Mouse (Mus musculus): ENCODE data around the gene Gm11492. TPM values are rescaled to one million over a fixed set of nuclear protein-coding genes. Genes with fewer than 3 reads are reported as not detected.

Gm11492 gene
- total and polyA plus RNA-seq, 2 experiments from 2014 or later = not detected

DNA sequence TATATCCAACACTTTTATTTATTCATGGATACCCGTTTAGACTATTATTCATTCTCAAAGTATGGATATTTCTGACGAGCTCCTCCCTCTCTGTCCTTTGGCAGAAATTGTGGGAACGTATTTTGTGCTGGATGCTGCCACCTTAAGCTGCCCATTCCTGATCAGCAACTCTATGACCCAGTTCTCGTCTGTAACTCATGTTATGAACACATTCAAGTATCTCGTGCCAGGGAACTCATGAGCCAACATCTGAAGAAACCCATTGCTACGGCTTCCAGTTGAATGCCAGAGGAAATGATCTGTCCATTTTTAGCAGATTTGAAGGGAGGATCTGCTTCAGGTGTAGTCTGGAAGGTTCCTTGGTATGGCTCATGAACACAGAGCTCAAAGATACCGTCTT is 47.5 kb downstream of the Gm11492 start:
- no peaks in the 10 kb centered on the region for H3K27me3 ChIP-seq (ENCODE audit: insufficient read depth, low read length)
- WGBS = 93% methylated on average over 7 of the region's 7 CpGs
- no peaks in the 10 kb centered on the region for H3K4me1 ChIP-seq (ENCODE audit: insufficient read depth, low read length)
- no peak for TF ChIP-seq CTCF (IDR thresholded peaks at IDR 0.05)
- ATAC-seq (ENCODE audit: low FRiP score) (no peak), DNase-seq (ENCODE audit: low spot score) (no peak)
- no peak overlapping the region for H3K27ac ChIP-seq (ENCODE audit: low read depth, low read length)
- no peaks in the 10 kb centered on the region for H3K9me3 ChIP-seq (ENCODE audit: low read length)
- H3K36me3 ChIP-seq (ENCODE audit: insufficient read depth, low read length) = peaks cover 82% of the 10 kb centered on the region
- no peak overlapping the region for H3K4me3 ChIP-seq (ENCODE audit: low read depth, low read length)
- H3K4me2 ChIP-seq (ENCODE audit: low read depth, low read length, poor library complexity, severe bottlenecking) = no peak overlapping the region
- no peak overlapping the region for H3K9ac ChIP-seq (replicated peaks; ENCODE audit: low read length, poor library complexity, severe bottlenecking)

DNA sequence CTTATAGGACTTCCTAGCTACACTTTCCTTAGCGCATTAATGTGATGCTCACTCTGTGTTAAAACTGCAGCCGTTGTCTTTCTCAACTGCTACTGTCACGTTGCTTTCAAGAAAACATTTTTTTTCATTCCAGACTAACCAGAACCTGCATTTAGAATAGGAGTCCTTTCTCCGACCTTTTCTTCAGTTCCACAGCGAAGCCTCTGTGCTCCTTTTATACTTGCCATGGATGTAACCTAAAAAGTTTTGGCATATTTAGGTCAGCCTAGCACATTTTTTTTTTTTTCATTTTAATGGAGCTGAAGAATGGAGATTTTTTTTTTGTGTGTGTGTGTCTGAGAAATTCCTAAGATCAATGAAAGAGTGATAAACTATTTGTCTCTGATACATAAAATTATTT is 49.1 kb downstream of the Gm11492 start:
- H3K9me3 ChIP-seq (ENCODE audit: low read length) = no peaks in the 10 kb centered on the region
- no peak for DNase-seq (ENCODE audit: low spot score)
- no peak overlapping the region for H3K27ac ChIP-seq (ENCODE audit: low read depth, low read length)
- no peak overlapping the region for H3K4me2 ChIP-seq (ENCODE audit: low read depth, low read length, poor library complexity, severe bottlenecking)
- no peak overlapping the region for H3K9ac ChIP-seq (replicated peaks; ENCODE audit: low read length, poor library complexity, severe bottlenecking)
- 93% methylated on average over 5 of the region's 5 CpGs for WGBS
- H3K27me3 ChIP-seq (ENCODE audit: insufficient read depth, low read length) = no peaks in the 10 kb centered on the region
- ATAC-seq (ENCODE audit: low FRiP score) = no peak
- no peaks in the 10 kb centered on the region for H3K4me1 ChIP-seq (ENCODE audit: insufficient read depth, low read length)
- H3K36me3 ChIP-seq (ENCODE audit: insufficient read depth, low read length) = peaks cover 77% of the 10 kb centered on the region
- no peak overlapping the region for H3K4me3 ChIP-seq (ENCODE audit: low read depth, low read length)
- no peak for TF ChIP-seq CTCF (IDR thresholded peaks at IDR 0.05)

DNA sequence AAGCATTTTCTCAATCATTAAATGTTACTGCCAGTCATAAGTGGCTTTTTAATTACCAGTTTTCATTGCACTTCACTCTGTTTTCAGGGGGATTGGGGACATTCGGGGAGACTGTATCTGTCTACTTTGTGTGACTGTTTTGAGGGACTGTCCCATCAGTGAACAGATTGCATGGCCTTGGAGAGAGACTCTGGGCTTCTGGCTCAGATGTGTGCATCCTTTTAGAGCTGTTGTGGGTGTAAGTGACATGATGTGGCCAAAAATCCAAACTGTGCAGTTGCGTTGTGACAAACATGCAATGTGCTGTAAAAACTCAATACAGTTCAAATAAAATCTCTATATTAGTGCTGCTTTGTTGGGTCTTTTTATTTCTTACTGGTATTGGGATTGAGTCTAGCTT is 49.5 kb downstream of the Gm11492 start:
- Histone ChIP-seq H3K9ac (replicated peaks; ENCODE audit: low read length, poor library complexity, severe bottlenecking) (no peak overlapping the region), H3K4me1 (ENCODE audit: insufficient read depth, low read length) (no peaks in the 10 kb centered on the region), H3K27ac (ENCODE audit: low read depth, low read length) (no peak overlapping the region), H3K36me3 (ENCODE audit: insufficient read depth, low read length) (peaks cover 73% of the 10 kb centered on the region), H3K4me2 (ENCODE audit: low read depth, low read length, poor library complexity, severe bottlenecking) (no peak overlapping the region), H3K4me3 (ENCODE audit: low read depth, low read length) (no peak overlapping the region), H3K27me3 (ENCODE audit: insufficient read depth, low read length) (no peaks in the 10 kb centered on the region), H3K9me3 (ENCODE audit: low read length) (no peaks in the 10 kb centered on the region)
- ATAC-seq (ENCODE audit: low FRiP score) (no peak), DNase-seq (ENCODE audit: low spot score) (no peak)
- no peak for TF ChIP-seq CTCF (IDR thresholded peaks at IDR 0.05)
- 97% methylated on average over 2 of the region's 2 CpGs for WGBS

DNA sequence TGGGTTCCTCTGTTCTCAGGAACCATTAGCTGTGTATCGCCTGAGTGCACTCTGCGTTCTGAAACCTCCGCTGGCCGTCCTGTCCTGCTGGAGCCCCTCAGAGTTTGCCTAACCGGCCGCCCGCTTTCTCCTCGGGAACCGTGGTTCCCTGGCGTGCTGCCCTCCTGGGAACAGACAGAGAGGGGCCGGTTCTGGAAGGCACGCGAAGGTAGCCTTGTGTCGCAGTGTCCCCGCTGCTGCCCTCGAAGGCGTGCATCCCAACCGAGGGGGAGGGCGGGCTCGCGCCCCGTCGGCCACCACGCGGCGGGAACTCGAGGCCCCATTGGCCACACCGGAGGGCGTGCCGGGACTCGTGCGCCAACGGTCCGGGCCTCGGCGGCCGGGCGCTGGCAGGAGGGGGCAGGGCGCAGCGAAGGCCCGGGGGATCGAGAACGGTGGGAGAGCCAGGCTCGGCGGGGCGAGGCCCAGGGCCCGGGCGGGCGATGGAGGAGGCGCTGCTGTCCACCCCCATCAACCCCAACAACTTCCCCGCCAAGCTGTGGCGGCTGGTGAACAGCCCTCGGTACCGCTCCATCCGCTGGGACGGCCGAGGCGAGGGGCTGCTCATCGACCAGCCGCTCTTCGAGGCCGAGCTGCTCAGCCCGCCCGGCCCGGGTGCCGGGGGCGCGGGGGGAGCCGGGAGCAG is 50.5 kb downstream of the Gm11492 start, which contains the start of gene Hsf5:
Hsf5 (plus strand) TSS at position 375 of the 685 bp plus-strand sequence.
- Histone ChIP-seq H3K9ac (replicated peaks; ENCODE audit: low read length, poor library complexity, severe bottlenecking) (no peak within 1 kb of the TSS), H3K4me3 (ENCODE audit: low read depth, low read length) (no peak within 1 kb of the TSS), H3K4me1 (ENCODE audit: insufficient read depth, low read length) (no peaks in the 10 kb centered on the region), H3K4me2 (ENCODE audit: low read depth, low read length, poor library complexity, severe bottlenecking) (no peak within 1 kb of the TSS), H3K27ac (ENCODE audit: low read depth, low read length) (no peak within 1 kb of the TSS), H3K36me3 (ENCODE audit: insufficient read depth, low read length) (peaks cover 63% of the 10 kb centered on the region), H3K9me3 (ENCODE audit: low read length) (no peaks in the 10 kb centered on the region), H3K27me3 (ENCODE audit: insufficient read depth, low read length) (no peaks in the 10 kb centered on the region)
- no peak for ATAC-seq (ENCODE audit: low FRiP score)
- TF ChIP-seq CTCF (IDR thresholded peaks at IDR 0.05) = no peak
- 93% methylated on average over 56 of the region's 69 CpGs for WGBS
- DNase-seq (ENCODE audit: low spot score) = no peak

DNA sequence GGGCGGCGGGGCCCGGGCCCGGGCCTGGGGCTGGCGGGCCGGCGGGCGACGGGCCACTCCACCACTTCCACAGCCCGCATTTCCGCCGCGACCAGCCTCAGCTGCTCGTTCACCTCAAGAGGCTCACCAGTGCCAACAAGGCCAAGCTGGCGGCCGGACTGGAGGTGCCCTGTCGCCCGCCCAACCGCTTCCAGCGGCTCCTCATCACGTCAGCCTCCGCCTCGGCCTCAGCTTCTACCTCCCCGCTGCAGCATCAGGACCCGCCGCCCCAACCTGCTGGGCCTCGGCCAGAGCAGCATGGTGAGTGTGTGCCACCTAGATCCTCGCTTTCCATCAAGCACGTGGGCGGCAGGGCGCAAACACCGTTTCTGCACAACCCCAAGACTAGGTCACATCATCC is 51.2 kb downstream of the Gm11492 start:
- Histone ChIP-seq H3K9me3 (ENCODE audit: low read length) (no peaks in the 10 kb centered on the region), H3K27me3 (ENCODE audit: insufficient read depth, low read length) (no peaks in the 10 kb centered on the region), H3K4me3 (ENCODE audit: low read depth, low read length) (no peak overlapping the region), H3K36me3 (ENCODE audit: insufficient read depth, low read length) (peaks cover 58% of the 10 kb centered on the region), H3K4me2 (ENCODE audit: low read depth, low read length, poor library complexity, severe bottlenecking) (no peak overlapping the region), H3K4me1 (ENCODE audit: insufficient read depth, low read length) (no peaks in the 10 kb centered on the region), H3K27ac (ENCODE audit: low read depth, low read length) (no peak overlapping the region), H3K9ac (replicated peaks; ENCODE audit: low read length, poor library complexity, severe bottlenecking) (no peak overlapping the region)
- 97% methylated on average over 21 of the region's 32 CpGs for WGBS
- no peak for TF ChIP-seq CTCF (IDR thresholded peaks at IDR 0.05)
- ATAC-seq (ENCODE audit: low FRiP score) (no peak), DNase-seq (ENCODE audit: low spot score) (no peak)

Other genes with a start within 250 kb of the Gm11492 start
- gene Ppm1e, start 207.6 kb upstream of the Gm11492 start, total RNA-seq (2014; rRNA removed) = 78.4 and 102 TPM in 2 replicates
- 19.2 and 20.8 TPM in 2 replicates for gene Ppm1e, start 207.6 kb upstream of the Gm11492 start, polyA plus RNA-seq (2015; fragmentation: Nextera tagmentation; extraction: Ambion mirVana)
- gene Rad51c, start 161.7 kb upstream of the Gm11492 start, total RNA-seq (2014; rRNA removed) = 2.0 and 2.4 TPM in 2 replicates
- gene Rad51c, start 161.7 kb upstream of the Gm11492 start, polyA plus RNA-seq (2015; fragmentation: Nextera tagmentation; extraction: Ambion mirVana) = 1.8 and 2.1 TPM in 2 replicates
- 0.66 and 4.0 TPM in 2 replicates for gene Tex14, start 161.6 kb upstream of the Gm11492 start, total RNA-seq (2014; rRNA removed)
- gene Tex14, start 161.6 kb upstream of the Gm11492 start, polyA plus RNA-seq (2015; fragmentation: Nextera tagmentation; extraction: Ambion mirVana) = 0.31 and 0.35 TPM in 2 replicates
- 19.4 and 26.6 TPM in 2 replicates for gene Sept4, start 2.2 kb downstream of the Gm11492 start, total RNA-seq (2014; rRNA removed)
- gene Sept4, start 2.2 kb downstream of the Gm11492 start, polyA plus RNA-seq (2015; fragmentation: Nextera tagmentation; extraction: Ambion mirVana) = 39.1 and 40.5 TPM in 2 replicates
- gene Mtmr4, start 25.5 kb downstream of the Gm11492 start, total RNA-seq (2014; rRNA removed) = 98.9 and 116 TPM in 2 replicates
- 33.2 and 34.1 TPM in 2 replicates for gene Mtmr4, start 25.5 kb downstream of the Gm11492 start, polyA plus RNA-seq (2015; fragmentation: Nextera tagmentation; extraction: Ambion mirVana)
- 0.11 and 0.52 TPM in 2 replicates for gene Hsf5, start 50.5 kb downstream of the Gm11492 start, total RNA-seq (2014; rRNA removed)
- gene Hsf5, start 50.5 kb downstream of the Gm11492 start, polyA plus RNA-seq (2015; fragmentation: Nextera tagmentation; extraction: Ambion mirVana) = 0.10 and 0.25 TPM in 2 replicates
- gene Rnf43, start 96.1 kb downstream of the Gm11492 start, total RNA-seq (2014; rRNA removed) = 2.8 and 5.0 TPM in 2 replicates
- 0.56 and 0.93 TPM in 2 replicates for gene Rnf43, start 96.1 kb downstream of the Gm11492 start, polyA plus RNA-seq (2015; fragmentation: Nextera tagmentation; extraction: Ambion mirVana)
- 47.8 and 55.4 TPM in 2 replicates for gene Supt4a, start 170.9 kb downstream of the Gm11492 start, total RNA-seq (2014; rRNA removed)
- gene Supt4a, start 170.9 kb downstream of the Gm11492 start, polyA plus RNA-seq (2015; fragmentation: Nextera tagmentation; extraction: Ambion mirVana) = 122 and 128 TPM in 2 replicates
- 206 and 215 TPM in 2 replicates for gene Tspoap1, start 193.9 kb downstream of the Gm11492 start, total RNA-seq (2014; rRNA removed)
- 47.3 and 57.8 TPM in 2 replicates for gene Tspoap1, start 193.9 kb downstream of the Gm11492 start, polyA plus RNA-seq (2015; fragmentation: Nextera tagmentation; extraction: Ambion mirVana)
- gene Mpo, start 226.9 kb downstream of the Gm11492 start, total RNA-seq (2014; rRNA removed) = 0.19 TPM in 1 of 2 replicates, not detected in the other
- 0.20 TPM in 1 of 2 replicates, not detected in the other for gene Mpo, start 226.9 kb downstream of the Gm11492 start, polyA plus RNA-seq (2015; fragmentation: Nextera tagmentation; extraction: Ambion mirVana)